ENCODE assay signal across 17 mouse cellular contexts in genomic region chr13:97365557-97366244, GRCm38 (mm10).
DNase-seq lines count a peak whose midpoint lies in the region; ATAC-seq and TF ChIP-seq lines count a peak whose summit lies in the region.
"Had no signal": no experiment of that assay in that cellular context is flagged by ENCODE, and none has a peak within 500 bp of the region (broad histone marks: within the 10 kb centered on the region; RNA-seq: fewer than 3 reads in every experiment).

No protein-coding gene starts in this region.

- 28% methylated on average over 18 of the region's 18 CpGs for WGBS in kidney, postnatal 0 days
- WGBS in hindbrain, embryonic 11.5 days, result 44% methylated on average over 18 of the region's 18 CpGs
- WGBS in neural tube, embryonic 12.5 days, result 35% methylated on average over 18 of the region's 18 CpGs

- H3K4me2 ChIP-seq in kidney, postnatal 0 days (ENCODE audit: low read length), result peak overlapping the region; percentile 19; the same call in 1 of the 2 replicates
- H3K4me2 ChIP-seq in hindbrain, embryonic 11.5 days (replicated peaks; ENCODE audit: low read depth, low read length), result no peak overlapping the region
- H3K4me2 ChIP-seq in neural tube, embryonic 12.5 days (replicated peaks), result no peak overlapping the region
- H3K4me2 ChIP-seq: forebrain, embryonic 13.5 days; heart, embryonic 15.5 days; lung, embryonic 14.5 days had no signal

- no peak for TF ChIP-seq CTCF in kidney, postnatal 0 days (IDR thresholded peaks at IDR 0.05; ENCODE audit: low read depth)

- H3K27ac ChIP-seq in kidney, postnatal 0 days, result no peak overlapping the region
- 0 out of 2 replicates have a peak overlapping the region, but pooled peaks have one; percentile 24 for H3K27ac ChIP-seq in hindbrain, embryonic 11.5 days (ENCODE audit: low read depth, low read length)
- H3K27ac ChIP-seq in neural tube, embryonic 12.5 days, result no peak overlapping the region
- H3K27ac ChIP-seq: forebrain, embryonic 13.5 days; heart, embryonic 15.5 days had no signal

- no peaks in the 10 kb centered on the region for H3K9me3 ChIP-seq in kidney, postnatal 0 days (replicated peaks; ENCODE audit: low read length)
- H3K9me3 ChIP-seq in hindbrain, embryonic 11.5 days (ENCODE audit: control insufficient read depth, low read length), result no peaks in the 10 kb centered on the region
- no peaks in the 10 kb centered on the region for H3K9me3 ChIP-seq in neural tube, embryonic 12.5 days
- H3K9me3 ChIP-seq: forebrain, embryonic 13.5 days; heart, embryonic 15.5 days; megakaryocyte, embryonic 14.5 days had no signal

- no peak for DNase-seq in cerebellum, adult 11-12 months
- DNase-seq in kidney, postnatal 0 days (ENCODE audit: low spot score), result peak; percentile 67
- no peak for DNase-seq in kidney, adult 18-20 months
- DNase-seq in hindbrain, embryonic 11.5 days (ENCODE audit: low spot score), result peak; percentile 15
- no peak for DNase-seq in thymus, postnatal 0 days (ENCODE audit: low spot score)
- no peak for DNase-seq in spleen, postnatal 14 days (ENCODE audit: low spot score in 2 of 2)
- DNase-seq: cerebellum, adult 18-20 months; embryo, embryonic 11 days; kidney, postnatal 14 days; lung, embryonic 14.5 days; thymus, adult 2 months had no signal

- no peak overlapping the region for H3K4me3 ChIP-seq in kidney, postnatal 0 days (replicated peaks; ENCODE audit: low read depth, low read length)
- H3K4me3 ChIP-seq in hindbrain, embryonic 11.5 days (ENCODE audit: low read depth, low read length), result no peak overlapping the region
- H3K4me3 ChIP-seq in neural tube, embryonic 12.5 days, result no peak overlapping the region
- H3K4me3 ChIP-seq: forebrain, embryonic 13.5 days; heart, embryonic 15.5 days; megakaryocyte, embryonic 14.5 days had no signal

- no peaks in the 10 kb centered on the region for H3K27me3 ChIP-seq in kidney, postnatal 0 days (ENCODE audit: insufficient read depth, low read length)
- H3K27me3 ChIP-seq in hindbrain, embryonic 11.5 days (ENCODE audit: control insufficient read depth, insufficient read depth, low read length), result no peaks in the 10 kb centered on the region
- H3K27me3 ChIP-seq in neural tube, embryonic 12.5 days (replicated peaks), result no peaks in the 10 kb centered on the region
- H3K27me3 ChIP-seq: CH12.LX; forebrain, embryonic 13.5 days had no signal

- no peaks in the 10 kb centered on the region for H3K36me3 ChIP-seq in kidney, postnatal 0 days (ENCODE audit: insufficient read depth, low read length)
- no peaks in the 10 kb centered on the region for H3K36me3 ChIP-seq in hindbrain, embryonic 11.5 days (ENCODE audit: control insufficient read depth, insufficient read depth, low read length)
- H3K36me3 ChIP-seq in neural tube, embryonic 12.5 days, result no peaks in the 10 kb centered on the region
- H3K36me3 ChIP-seq: heart, embryonic 15.5 days had no signal

- H3K4me1 ChIP-seq in kidney, postnatal 0 days (replicated peaks; ENCODE audit: insufficient read depth, low read length), result no peaks in the 10 kb centered on the region
- no peaks in the 10 kb centered on the region for H3K4me1 ChIP-seq in hindbrain, embryonic 11.5 days (replicated peaks; ENCODE audit: control insufficient read depth, insufficient read depth, low read length)
- peaks cover 15% of the 10 kb centered on the region for H3K4me1 ChIP-seq in neural tube, embryonic 12.5 days
- H3K4me1 ChIP-seq: megakaryocyte, embryonic 14.5 days had no signal

- 0 out of 2 replicates have a peak, but pooled peaks have one; percentile 5 for ATAC-seq in cerebellum, adult (ENCODE audit: insufficient number of reproducible peaks, low FRiP score, low TSS enrichment)
- peak; percentile 25; the same call in 1 of the 2 replicates for ATAC-seq in kidney, postnatal 0 days (replicated peaks; ENCODE audit: low FRiP score, low read depth)
- ATAC-seq in hindbrain, embryonic 11.5 days (ENCODE audit: low FRiP score), result no peak
- peak; percentile 79 for ATAC-seq in neural tube, embryonic 12.5 days (ENCODE audit: low FRiP score, low read depth)
- ATAC-seq: forebrain, embryonic 13.5 days had no signal

- no peak overlapping the region for H3K9ac ChIP-seq in kidney, postnatal 0 days (ENCODE audit: low read depth, low read length)
- H3K9ac ChIP-seq in hindbrain, embryonic 11.5 days (ENCODE audit: low read depth, low read length), result no peak overlapping the region
- no peak overlapping the region for H3K9ac ChIP-seq in neural tube, embryonic 12.5 days
- H3K9ac ChIP-seq: forebrain, embryonic 13.5 days; heart, embryonic 15.5 days; lung, embryonic 14.5 days had no signal

Comparison
In these comparisons a context has a peak if more than half of its experiments do, and no peak if none do; other contexts are left out.
1. DNase-seq: peak in kidney, postnatal 0 days (single experiment) and hindbrain, embryonic 11.5 days (single experiment); none in cerebellum, adult 11-12 months (single experiment), kidney, adult 18-20 months (single experiment), thymus, postnatal 0 days (single experiment) and spleen, postnatal 14 days (0 of 2).